Comparison of ENCODE assay signal across 8 mouse cellular contexts in the genomic region with DNA sequence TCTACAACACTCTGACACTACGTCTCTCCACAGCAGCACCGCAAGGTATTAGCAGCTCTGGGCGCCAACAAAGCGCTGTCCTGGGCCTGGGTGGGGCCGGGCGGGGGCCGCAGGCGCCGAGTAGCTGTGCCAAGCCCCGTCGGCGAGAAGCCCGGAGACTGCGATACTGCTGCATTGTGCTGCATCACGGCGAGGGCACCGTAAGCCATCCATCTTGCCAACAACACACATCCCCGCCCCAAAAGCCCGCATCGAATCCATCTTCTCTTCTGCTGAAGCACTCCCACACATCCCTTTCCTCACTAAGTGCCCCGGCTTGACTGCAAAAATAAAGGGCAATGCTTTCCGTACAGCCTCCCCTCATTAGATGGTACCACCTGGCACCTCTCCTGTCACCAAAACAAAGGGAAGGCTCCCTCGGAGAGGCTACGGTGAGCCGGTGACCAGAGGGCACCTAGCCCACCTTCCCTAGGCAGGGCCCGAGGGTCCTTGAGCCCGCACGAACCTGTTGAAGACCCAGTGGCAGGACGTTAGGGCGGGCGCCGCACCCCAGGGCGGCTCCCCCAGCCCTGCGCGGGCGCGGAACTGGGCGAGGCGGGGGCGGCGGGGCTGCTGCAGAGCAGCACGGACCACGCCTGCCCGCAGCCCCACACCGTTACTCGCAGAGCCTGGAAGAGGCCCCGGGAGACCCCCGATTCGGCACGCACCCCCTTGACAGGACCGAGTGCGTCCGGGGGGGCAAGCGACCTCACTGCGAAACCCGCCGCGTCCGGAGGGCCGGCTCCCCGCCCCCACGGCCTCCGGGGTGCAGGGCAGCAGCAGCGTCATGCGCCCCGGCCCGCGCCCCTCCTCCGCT. TPM values are rescaled to one million over a fixed set of nuclear protein-coding genes. Genes with fewer than 3 reads are reported as not detected.
DNase-seq lines count a peak whose midpoint lies in the region; ATAC-seq and TF ChIP-seq lines count a peak whose summit lies in the region.

No protein-coding gene starts in this region.

- peak; percentile 51 for ATAC-seq in limb, embryonic 14.5 days (ENCODE audit: low FRiP score, low read depth)
- peak; percentile 61 for ATAC-seq in midbrain, embryonic 14.5 days (ENCODE audit: low FRiP score, low TSS enrichment)
- peak; percentile 73 for ATAC-seq in stomach, embryonic 15.5 days (ENCODE audit: insufficient read depth, low FRiP score, low read depth)

- peak overlapping the region; percentile 93 for H3K9ac ChIP-seq in limb, embryonic 14.5 days (ENCODE audit: low read depth, low read length, severe bottlenecking)
- peak overlapping the region; percentile 98 for H3K9ac ChIP-seq in midbrain, embryonic 14.5 days (replicated peaks; ENCODE audit: low read length)
- H3K9ac ChIP-seq in stomach, embryonic 15.5 days, result peak overlapping the region; percentile 75

- TF ChIP-seq POLR2A in limb, embryonic 14.5 days (IDR thresholded peaks at IDR 0.05; ENCODE audit: borderline replicate concordance, extremely low read depth, insufficient read depth, insufficient read length), result no peak

- peak overlapping the region; percentile 93 for H3K27ac ChIP-seq in embryonic facial prominence, embryonic 10.5 days (replicated peaks)
- H3K27ac ChIP-seq in limb, embryonic 14.5 days (replicated peaks; ENCODE audit: low read depth, low read length), result peak overlapping the region; percentile 92
- peak overlapping the region; percentile 97 for H3K27ac ChIP-seq in midbrain, embryonic 14.5 days (replicated peaks; ENCODE audit: low read depth, low read length)
- peak overlapping the region; percentile 91 for H3K27ac ChIP-seq in stomach, embryonic 15.5 days

- peak overlapping the region; percentile 94 for H3K4me2 ChIP-seq in limb, embryonic 14.5 days (replicated peaks; ENCODE audit: low read depth, low read length, severe bottlenecking)
- peak overlapping the region; percentile 69 for H3K4me2 ChIP-seq in midbrain, embryonic 14.5 days (ENCODE audit: low read length)
- H3K4me2 ChIP-seq in stomach, embryonic 15.5 days, result peak overlapping the region; percentile 74

- H3K4me1 ChIP-seq in embryonic facial prominence, embryonic 10.5 days, result peaks cover 20% of the 10 kb centered on the region
- H3K4me1 ChIP-seq in limb, embryonic 14.5 days (ENCODE audit: control insufficient read depth, insufficient read depth, low read length), result peaks cover 19% of the 10 kb centered on the region
- peaks cover 26% of the 10 kb centered on the region for H3K4me1 ChIP-seq in midbrain, embryonic 14.5 days (ENCODE audit: control insufficient read depth, insufficient read depth, low read length)
- H3K4me1 ChIP-seq in stomach, embryonic 15.5 days, result peaks cover 14% of the 10 kb centered on the region

- peak; percentile 10 to 24 for DNase-seq in spleen, adult 18-20 months
- no peak for DNase-seq in spleen, adult 12 weeks (ENCODE audit: low spot score)
- DNase-seq in embryonic facial prominence, embryonic 10.5 days (ENCODE audit: low spot score), result no peak
- DNase-seq in heart, adult 9 months (ENCODE audit: low spot score in 2 of 2), result peak; percentile 65 to 66
- DNase-seq in kidney, adult 9 months, result peak; percentile 61
- DNase-seq in limb, embryonic 14.5 days (ENCODE audit: low spot score), result peak; percentile 26
- DNase-seq in midbrain, embryonic 14.5 days, result peak; percentile 79

- no peaks in the 10 kb centered on the region for H3K9me3 ChIP-seq in embryonic facial prominence, embryonic 10.5 days
- no peaks in the 10 kb centered on the region for H3K9me3 ChIP-seq in limb, embryonic 14.5 days (ENCODE audit: control insufficient read depth, low read length)
- no peaks in the 10 kb centered on the region for H3K9me3 ChIP-seq in midbrain, embryonic 14.5 days (ENCODE audit: control insufficient read depth, low read length)
- H3K9me3 ChIP-seq in stomach, embryonic 15.5 days, result no peaks in the 10 kb centered on the region

- H3K4me3 ChIP-seq in embryonic facial prominence, embryonic 10.5 days, result peak overlapping the region; percentile 79
- H3K4me3 ChIP-seq in limb, embryonic 14.5 days (replicated peaks; ENCODE audit: low read length), result peak overlapping the region; percentile 96
- peak overlapping the region; percentile 100 for H3K4me3 ChIP-seq in midbrain, embryonic 14.5 days (replicated peaks; ENCODE audit: low read depth, low read length)
- peak overlapping the region; percentile 87 for H3K4me3 ChIP-seq in stomach, embryonic 15.5 days (replicated peaks)

- WGBS in embryonic facial prominence, embryonic 10.5 days, result under 1% methylated on average over 69 of the region's 69 CpGs
- under 1% methylated on average over 32 of the region's 69 CpGs for WGBS in limb, embryonic 14.5 days
- under 1% methylated on average over 68 of the region's 69 CpGs for WGBS in midbrain, embryonic 14.5 days
- under 1% methylated on average over 55 of the region's 69 CpGs for WGBS in stomach, embryonic 15.5 days

- H3K36me3 ChIP-seq in embryonic facial prominence, embryonic 10.5 days (replicated peaks), result no peaks in the 10 kb centered on the region
- no peaks in the 10 kb centered on the region for H3K36me3 ChIP-seq in limb, embryonic 14.5 days (ENCODE audit: control insufficient read depth, insufficient read depth, low read length)
- H3K36me3 ChIP-seq in midbrain, embryonic 14.5 days (ENCODE audit: control insufficient read depth, insufficient read depth, low read length), result no peaks in the 10 kb centered on the region
- H3K36me3 ChIP-seq in stomach, embryonic 15.5 days, result no peaks in the 10 kb centered on the region

- peaks cover 10% of the 10 kb centered on the region for H3K27me3 ChIP-seq in embryonic facial prominence, embryonic 10.5 days (replicated peaks; ENCODE audit: low read depth, poor library complexity, severe bottlenecking)
- H3K27me3 ChIP-seq in limb, embryonic 14.5 days (ENCODE audit: control insufficient read depth, insufficient read depth, low read length), result no peaks in the 10 kb centered on the region
- H3K27me3 ChIP-seq in midbrain, embryonic 14.5 days (ENCODE audit: control insufficient read depth, insufficient read depth, low read length), result no peaks in the 10 kb centered on the region
- no peaks in the 10 kb centered on the region for H3K27me3 ChIP-seq in stomach, embryonic 15.5 days (replicated peaks)

RNA-seq across cellular contexts. Expression of gene Sptbn1, which starts 0.7 kb away (rescaled TPM):
- 64.7 and 66.6 TPM in 2 replicates for polyA plus RNA-seq in embryonic facial prominence, embryonic 10.5 days (2016; fragmentation: Nextera tagmentation; extraction: Ambion mirVana)
- polyA plus RNA-seq in limb, embryonic 14.5 days (2012; rRNA removed), result 92.0 and 101 TPM in 2 replicates
- 117 and 120 TPM in 2 replicates for polyA plus RNA-seq in limb, embryonic 14.5 days (2014; fragmentation: Nextera tagmentation; extraction: Ambion mirVana)
- 152 and 181 TPM in 2 replicates for polyA plus RNA-seq in midbrain, embryonic 14.5 days (2014; fragmentation: Nextera tagmentation; extraction: Ambion mirVana)
- 114 and 119 TPM in 2 replicates for polyA plus RNA-seq in stomach, embryonic 15.5 days (2015; fragmentation: Nextera tagmentation; extraction: Ambion mirVana)

Comparison
In these comparisons a context has a peak if more than half of its experiments do, and no peak if none do; other contexts are left out.
1. DNase-seq: peak in spleen, adult 18-20 months (2 of 2), heart, adult 9 months (2 of 2), kidney, adult 9 months (single experiment), limb, embryonic 14.5 days (single experiment) and midbrain, embryonic 14.5 days (single experiment); none in spleen, adult 12 weeks (single experiment) and embryonic facial prominence, embryonic 10.5 days (single experiment).
2. Peak in every context shown above with its lines, with median percentiles within 50 percentile points of each other: H3K27ac ChIP-seq, H3K4me3 ChIP-seq, ATAC-seq, H3K4me2 ChIP-seq and H3K9ac ChIP-seq.